Mouse (Mus musculus): ENCODE data around the gene Txnrd2. TPM values are rescaled to one million over a fixed set of nuclear protein-coding genes. Genes with fewer than 3 reads are reported as not detected.

Txnrd2 gene
- polyA plus RNA-seq, 1 experiment from 2014 or later: 24.8 TPM

Other genes with a start within 250 kb of the Txnrd2 start
- gene Ccdc188, start 208.5 kb upstream of the Txnrd2 start, polyA plus RNA-seq (2014; fragmentation: Nextera tagmentation; extraction: Ambion mirVana): not detected in 2 replicates
- 15.8 and 18.6 TPM in 2 replicates for gene Zdhhc8, start 191.2 kb upstream of the Txnrd2 start, polyA plus RNA-seq (2014; fragmentation: Nextera tagmentation; extraction: Ambion mirVana)
- 110 TPM in 2 replicates for gene Trmt2a, start 177.7 kb upstream of the Txnrd2 start, polyA plus RNA-seq (2014; fragmentation: Nextera tagmentation; extraction: Ambion mirVana)
- gene Ranbp1, start 177.7 kb upstream of the Txnrd2 start, polyA plus RNA-seq (2014; fragmentation: Nextera tagmentation; extraction: Ambion mirVana): 1,172 and 1,252 TPM in 2 replicates
- 6.2 TPM in 1 of 2 replicates, not detected in the other for gene Gm49776, start 168.1 kb upstream of the Txnrd2 start, polyA plus RNA-seq (2014; fragmentation: Nextera tagmentation; extraction: Ambion mirVana)
- gene Dgcr8, start 137.1 kb upstream of the Txnrd2 start, polyA plus RNA-seq (2014; fragmentation: Nextera tagmentation; extraction: Ambion mirVana): 49.1 and 52.4 TPM in 2 replicates
- gene Tango2, start 78.3 kb upstream of the Txnrd2 start, polyA plus RNA-seq (2014; fragmentation: Nextera tagmentation; extraction: Ambion mirVana): 39.1 and 40.4 TPM in 2 replicates
- 99.4 and 103 TPM in 2 replicates for gene Arvcf, start 78.2 kb upstream of the Txnrd2 start, polyA plus RNA-seq (2014; fragmentation: Nextera tagmentation; extraction: Ambion mirVana)
- 53.6 and 55.2 TPM in 2 replicates for gene Comt, start 468 bp downstream of the Txnrd2 start, polyA plus RNA-seq (2014; fragmentation: Nextera tagmentation; extraction: Ambion mirVana)
- gene Gnb1l, start 72.3 kb downstream of the Txnrd2 start, polyA plus RNA-seq (2014; fragmentation: Nextera tagmentation; extraction: Ambion mirVana): 14.9 and 17.7 TPM in 2 replicates
- 2.6 and 3.8 TPM in 2 replicates for gene Rtl10, start 72.5 kb downstream of the Txnrd2 start, polyA plus RNA-seq (2014; fragmentation: Nextera tagmentation; extraction: Ambion mirVana)
- gene Tbx1, start 164.3 kb downstream of the Txnrd2 start, polyA plus RNA-seq (2014; fragmentation: Nextera tagmentation; extraction: Ambion mirVana): 0.83 and 1.3 TPM in 2 replicates
- gene Gp1bb, start 196.0 kb downstream of the Txnrd2 start, polyA plus RNA-seq (2014; fragmentation: Nextera tagmentation; extraction: Ambion mirVana): 5.3 and 6.0 TPM in 2 replicates
- 2.8 and 3.4 TPM in 2 replicates for gene Gm49601, start 200.0 kb downstream of the Txnrd2 start, polyA plus RNA-seq (2014; fragmentation: Nextera tagmentation; extraction: Ambion mirVana)
- 44.2 and 48.2 TPM in 2 replicates for gene Sept5, start 203.6 kb downstream of the Txnrd2 start, polyA plus RNA-seq (2014; fragmentation: Nextera tagmentation; extraction: Ambion mirVana)

Measured in forebrain, embryonic 11.5 days (tissue).